Mouse (Mus musculus) midbrain, embryonic 16.5 days (tissue): ENCODE data around the gene Pik3r1. TPM values are rescaled to one million over a fixed set of nuclear protein-coding genes. Genes with fewer than 3 reads are reported as not detected.

Experiments
- ATAC-seq: fragments of 200-750 bp; cut with Nextera tagmentation; 2 replicates; pipeline ENCODE4 v1.8.0; 2017; ENCODE audit warnings: moderate TSS enrichment
- H3K27ac ChIP-seq: fragments of 300-500 bp; sonication (generic); 2 replicates; pipeline ENCODE4 v1.5.1; 2014; ENCODE audit warnings: mild to moderate bottlenecking, low read length, mixed read lengths
- H3K27me3 ChIP-seq: fragments of 300-500 bp; sonication (generic); 2 replicates; pipeline ENCODE4 v1.6.1; 2014; ENCODE audit warnings: low read depth, low read length, mixed read lengths; ENCODE audit not compliant: control insufficient read depth, insufficient read depth
- H3K36me3 ChIP-seq: fragments of 300-500 bp; sonication (generic); 2 replicates; pipeline ENCODE4 v1.6.1; 2014; ENCODE audit warnings: mild to moderate bottlenecking, low read length, moderate library complexity, mixed read lengths; ENCODE audit not compliant: control insufficient read depth, insufficient read depth
- H3K4me1 ChIP-seq: fragments of 300-500 bp; sonication (generic); 2 replicates; pipeline ENCODE4 v1.6.1; 2014; ENCODE audit warnings: mild to moderate bottlenecking, low read length, mixed read lengths; ENCODE audit not compliant: control insufficient read depth, insufficient read depth
- H3K4me2 ChIP-seq: fragments of 300-500 bp; sonication (generic); 2 replicates; pipeline ENCODE4 v1.6.1; 2014; ENCODE audit warnings: mild to moderate bottlenecking, low read length, mixed read lengths
- H3K4me3 ChIP-seq: fragments of 300-500 bp; sonication (generic); 2 replicates; pipeline ENCODE4 v1.5.1; 2014; ENCODE audit warnings: low read depth, mild to moderate bottlenecking, low read length, moderate library complexity, mixed read lengths
- H3K9ac ChIP-seq: fragments of 300-500 bp; sonication (generic); 2 replicates; pipeline ENCODE4 v1.6.1; 2014; ENCODE audit warnings: low read depth, low read length, mixed read lengths
- H3K9me3 ChIP-seq: fragments of 300-500 bp; sonication (generic); replicated peaks from 2 replicates; pipeline ENCODE4 v1.6.1; 2014; ENCODE audit warnings: mild to moderate bottlenecking, low read length, mixed read lengths; ENCODE audit not compliant: control insufficient read depth, poor library complexity, severe bottlenecking
- WGBS: fragments of 180-500 bp; shearing (Covaris S2); extraction: QIAGEN DNeasy Blood & Tissue Kit; methylation state at CpG from one replicate; pipeline ENCODE4 v1.1.7; 2014; 5-methylcytosine and 5-hydroxymethylcytosine counted together
- polyA plus RNA-seq: library from polyadenylated mRNA; unstranded; fragments of >200 nt; fragmentation: Nextera tagmentation; extraction: Ambion mirVana; gene quantifications from 2 replicates; pipeline ENCODE4 v1.2.1, GENCODE M21; 2015

Gene Pik3r1
- polyA plus RNA-seq, 1 experiment from 2014 or later = 45.7 TPM

- no peak for ATAC-seq
- no peak overlapping the region for H3K9ac ChIP-seq
- no peaks in the 10 kb centered on the region for H3K36me3 ChIP-seq
- no peaks in the 10 kb centered on the region for H3K9me3 ChIP-seq
- H3K27ac ChIP-seq = no peak overlapping the region
- 88% methylated on average over 8 of the region's 8 CpGs for WGBS
- H3K4me3 ChIP-seq = no peak overlapping the region
- H3K4me1 ChIP-seq = no peaks in the 10 kb centered on the region
- H3K4me2 ChIP-seq = no peak overlapping the region
- H3K27me3 ChIP-seq = no peaks in the 10 kb centered on the region
These were observed 21.9 kb downstream of the Pik3r1 start for GRCm38 (mm10) chr13:101746012-101746595.

- 84% methylated on average over 5 of the region's 5 CpGs for WGBS
- ATAC-seq = no peak
These were observed 23.1 kb downstream of the Pik3r1 start for GRCm38 (mm10) chr13:101744943-101745342.

GRCm38 (mm10) chr13:101744053-101744452 is 24.0 kb downstream of the Pik3r1 start:
- Histone ChIP-seq H3K9me3 (no peaks in the 10 kb centered on the region), H3K36me3 (no peaks in the 10 kb centered on the region), H3K4me3 (no peak overlapping the region), H3K4me2 (no peak overlapping the region), H3K27me3 (no peaks in the 10 kb centered on the region), H3K9ac (no peak overlapping the region), H3K4me1 (no peaks in the 10 kb centered on the region), H3K27ac (no peak overlapping the region)
- ATAC-seq = no peak
- 78% methylated on average over 2 of the region's 2 CpGs for WGBS

More at GRCm38 (mm10) chr13:101744943-101745342, 23.1 kb downstream of the Pik3r1 start:
- Histone ChIP-seq H3K9ac (no peak overlapping the region), H3K4me3 (no peak overlapping the region), H3K4me1 (no peaks in the 10 kb centered on the region), H3K4me2 (no peak overlapping the region), H3K27ac (no peak overlapping the region), H3K9me3 (no peaks in the 10 kb centered on the region), H3K36me3 (no peaks in the 10 kb centered on the region), H3K27me3 (no peaks in the 10 kb centered on the region)

- no peaks in the 10 kb centered on the region for H3K36me3 ChIP-seq
- no peak overlapping the region for H3K9ac ChIP-seq
- no peak overlapping the region for H3K4me3 ChIP-seq
- H3K27ac ChIP-seq = no peak overlapping the region
- no peaks in the 10 kb centered on the region for H3K9me3 ChIP-seq
- no peak for ATAC-seq
- H3K4me2 ChIP-seq = no peak overlapping the region
- H3K4me1 ChIP-seq = peaks cover 2% of the 10 kb centered on the region; the same call in 1 of the 2 replicates
- H3K27me3 ChIP-seq = no peaks in the 10 kb centered on the region
- WGBS = 73% methylated on average over 8 of the region's 8 CpGs
These were observed 24.8 kb downstream of the Pik3r1 start for GRCm38 (mm10) chr13:101743247-101743646.

- WGBS = 79% methylated on average over 6 of the region's 6 CpGs
- no peak overlapping the region for H3K4me2 ChIP-seq
- ATAC-seq = no peak
- H3K9ac ChIP-seq = no peak overlapping the region
- H3K9me3 ChIP-seq = no peaks in the 10 kb centered on the region
- peaks cover 2% of the 10 kb centered on the region; the same call in 1 of the 2 replicates for H3K4me1 ChIP-seq
- no peaks in the 10 kb centered on the region for H3K36me3 ChIP-seq
- no peak overlapping the region for H3K4me3 ChIP-seq
- no peak overlapping the region for H3K27ac ChIP-seq
- no peaks in the 10 kb centered on the region for H3K27me3 ChIP-seq
These were observed 25.4 kb downstream of the Pik3r1 start for GRCm38 (mm10) chr13:101742596-101742995.

GRCm38 (mm10) chr13:101741530-101742309 is 26.3 kb downstream of the Pik3r1 start:
- H3K27ac ChIP-seq = no peak overlapping the region
- no peaks in the 10 kb centered on the region for H3K9me3 ChIP-seq
- no peak overlapping the region for H3K4me3 ChIP-seq
- H3K27me3 ChIP-seq = no peaks in the 10 kb centered on the region
- H3K36me3 ChIP-seq = no peaks in the 10 kb centered on the region
- no peak overlapping the region for H3K4me2 ChIP-seq
- peaks cover 2% of the 10 kb centered on the region; the same call in 1 of the 2 replicates for H3K4me1 ChIP-seq
- no peak overlapping the region for H3K9ac ChIP-seq
- 91% methylated on average over 11 of the region's 11 CpGs for WGBS
- ATAC-seq = no peak

GRCm38 (mm10) chr13:101739732-101740381 is 28.2 kb downstream of the Pik3r1 start:
- Histone ChIP-seq H3K27me3 (no peaks in the 10 kb centered on the region), H3K4me2 (no peak overlapping the region), H3K9me3 (no peaks in the 10 kb centered on the region), H3K4me1 (peaks cover 2% of the 10 kb centered on the region; the same call in 1 of the 2 replicates), H3K27ac (no peak overlapping the region), H3K36me3 (no peaks in the 10 kb centered on the region), H3K4me3 (no peak overlapping the region), H3K9ac (no peak overlapping the region)
- ATAC-seq = no peak
- 86% methylated on average over 4 of the region's 4 CpGs for WGBS

- no peak for ATAC-seq
These were observed 29.2 kb downstream of the Pik3r1 start for GRCm38 (mm10) chr13:101738769-101739168.

More at GRCm38 (mm10) chr13:101738769-101739168, 29.2 kb downstream of the Pik3r1 start:
- H3K9me3 ChIP-seq = no peaks in the 10 kb centered on the region
- H3K4me3 ChIP-seq = no peak overlapping the region
- H3K27ac ChIP-seq = no peak overlapping the region
- no peak overlapping the region for H3K4me2 ChIP-seq
- WGBS = 48% methylated on average over 6 of the region's 6 CpGs
- no peak overlapping the region for H3K9ac ChIP-seq
- H3K36me3 ChIP-seq = no peaks in the 10 kb centered on the region
- H3K27me3 ChIP-seq = no peaks in the 10 kb centered on the region
- peaks cover 2% of the 10 kb centered on the region; the same call in 1 of the 2 replicates for H3K4me1 ChIP-seq
